Mouse (Mus musculus) limb, embryonic 13.5 days (tissue): ENCODE data around the gene Ppt2. TPM values are rescaled to one million over a fixed set of nuclear protein-coding genes. Genes with fewer than 3 reads are reported as not detected.

Experiments used
- ATAC-seq: fragments of 200-750 bp; cut with Nextera tagmentation; 2 replicates; pipeline ENCODE4 v1.8.0; 2017; ENCODE audit warnings: low read depth, moderate number of reproducible peaks, moderate TSS enrichment; ENCODE audit not compliant: low FRiP score
- H3K27ac ChIP-seq: fragments of 300-500 bp; sonication (generic); 2 replicates; pipeline ENCODE4 v1.5.1; 2015; ENCODE audit warnings: inconsistent platforms, mild to moderate bottlenecking, moderate library complexity
- H3K27me3 ChIP-seq: fragments of 300-500 bp; sonication (generic); 2 replicates; pipeline ENCODE4 v1.6.1; 2015; ENCODE audit warnings: mild to moderate bottlenecking, inconsistent platforms
- H3K36me3 ChIP-seq: fragments of 300-500 bp; sonication (generic); 2 replicates; pipeline ENCODE4 v1.6.1; 2015; ENCODE audit warnings: inconsistent platforms, mild to moderate bottlenecking, moderate library complexity
- H3K4me1 ChIP-seq: fragments of 300-500 bp; sonication (generic); 2 replicates; pipeline ENCODE4 v1.6.1; 2015; ENCODE audit warnings: inconsistent platforms
- H3K4me2 ChIP-seq: fragments of 300-500 bp; sonication (generic); replicated peaks from 2 replicates; pipeline ENCODE4 v1.6.1; 2015; ENCODE audit warnings: inconsistent platforms, mild to moderate bottlenecking, moderate library complexity
- H3K4me3 ChIP-seq: fragments of 300-500 bp; sonication (generic); 2 replicates; pipeline ENCODE4 v1.5.1; 2015; ENCODE audit warnings: moderate library complexity, mild to moderate bottlenecking, inconsistent platforms
- H3K9ac ChIP-seq: fragments of 300-500 bp; sonication (generic); 2 replicates; pipeline ENCODE4 v1.6.1; 2015; ENCODE audit warnings: mild to moderate bottlenecking, inconsistent platforms
- H3K9me3 ChIP-seq: fragments of 300-500 bp; sonication (generic); 2 replicates; pipeline ENCODE4 v1.6.1; 2016; ENCODE audit warnings: inconsistent platforms
- WGBS: fragments of 180-500 bp; shearing (Covaris S2); methylation state at CpG from one replicate; pipeline ENCODE4 v1.1.7; 2015; 5-methylcytosine and 5-hydroxymethylcytosine counted together
- polyA plus RNA-seq: library from polyadenylated mRNA; unstranded; fragments of >200 nt; fragmentation: Nextera tagmentation; extraction: Ambion mirVana; gene quantifications from 2 replicates; pipeline ENCODE4 v1.2.1, GENCODE M21; 2015

Ppt2 gene
- polyA plus RNA-seq, 1 experiment from 2014 or later: 24.4 TPM

DNA sequence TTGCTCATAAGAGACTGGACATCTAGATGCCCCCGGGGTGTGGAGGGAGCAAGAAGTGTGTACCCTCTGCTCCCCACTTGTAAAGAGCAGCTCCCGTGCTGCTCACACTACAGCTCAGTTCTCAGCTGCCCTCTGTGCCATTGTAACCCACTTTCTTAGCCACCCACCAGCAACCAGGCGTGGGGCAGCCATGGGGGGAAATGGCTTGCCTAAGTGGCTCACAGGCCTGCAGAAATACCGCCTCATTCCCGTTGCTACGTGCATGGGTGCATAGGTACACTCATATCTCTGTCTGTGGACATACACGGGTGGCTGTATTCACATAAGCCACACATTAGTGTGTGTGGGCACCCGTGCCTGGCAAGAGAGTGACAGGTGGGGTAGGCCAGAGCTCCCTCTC is 34.7 kb upstream of the Ppt2 start:
- Histone ChIP-seq H3K27ac (no peak overlapping the region), H3K36me3 (no peaks in the 10 kb centered on the region), H3K4me1 (peaks cover 10% of the 10 kb centered on the region; the same call in 1 of the 2 replicates), H3K4me2 (no peak overlapping the region), H3K27me3 (peaks cover 77% of the 10 kb centered on the region), H3K4me3 (no peak overlapping the region), H3K9me3 (no peaks in the 10 kb centered on the region), H3K9ac (no peak overlapping the region)
- no peak for ATAC-seq
- WGBS: 84% methylated on average over 8 of the region's 8 CpGs

GRCm38 (mm10) chr17:34662468-34662867 is 34.2 kb upstream of the Ppt2 start:
- no peak overlapping the region for H3K4me2 ChIP-seq
- no peak for ATAC-seq
- H3K9ac ChIP-seq: no peak overlapping the region
- no peak overlapping the region for H3K27ac ChIP-seq
- no peak overlapping the region for H3K4me3 ChIP-seq
- 89% methylated on average over 1 of the region's 1 CpGs for WGBS
- H3K27me3 ChIP-seq: peaks cover 77% of the 10 kb centered on the region
- H3K36me3 ChIP-seq: no peaks in the 10 kb centered on the region
- H3K4me1 ChIP-seq: peaks cover 10% of the 10 kb centered on the region; the same call in 1 of the 2 replicates
- no peaks in the 10 kb centered on the region for H3K9me3 ChIP-seq

DNA sequence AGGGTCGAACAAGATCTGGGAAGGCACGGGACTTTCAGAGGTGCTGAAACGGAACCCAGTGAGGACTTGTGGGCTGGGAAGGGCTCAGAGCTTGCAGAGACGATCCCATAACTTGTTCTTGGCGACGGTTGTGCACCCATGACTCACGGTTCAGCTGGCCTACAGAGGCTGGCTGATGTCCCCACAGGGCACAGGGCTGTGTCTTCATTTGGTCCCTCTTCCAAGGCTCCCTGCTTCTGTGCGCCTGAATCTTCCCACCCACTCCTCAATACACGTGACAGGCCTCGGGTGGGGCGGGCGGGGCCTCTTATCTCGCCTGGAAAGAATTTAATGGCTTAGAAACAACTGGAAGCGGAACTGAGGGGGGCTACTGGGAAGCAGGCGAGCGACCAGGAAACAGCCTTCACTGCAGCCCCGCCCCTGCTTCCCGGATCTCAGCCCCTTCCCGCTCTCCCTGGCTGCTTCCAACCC is 32.8 kb upstream of the Ppt2 start:
- ATAC-seq: no peak
- Histone ChIP-seq H3K4me3 (peak overlapping the region; percentile 16), H3K9me3 (no peaks in the 10 kb centered on the region)

GRCm38 (mm10) chr17:34660259-34660820 is 32.0 kb upstream of the Ppt2 start:
- Histone ChIP-seq H3K27ac (no peak overlapping the region), H3K4me2 (0 out of 2 replicates have a peak overlapping the region, but pooled peaks have one; percentile 51), H3K9me3 (no peaks in the 10 kb centered on the region), H3K9ac (no peak overlapping the region), H3K36me3 (0 out of 2 replicates have a peak, but pooled peaks cover 2% of the 10 kb centered on the region), H3K4me3 (no peak overlapping the region), H3K27me3 (peaks cover 66% of the 10 kb centered on the region), H3K4me1 (peaks cover 21% of the 10 kb centered on the region; the same call in 1 of the 2 replicates)
- 30% methylated on average over 10 of the region's 11 CpGs for WGBS
- ATAC-seq: no peak

More for the DNA sequence above, 32.8 kb upstream of the Ppt2 start:
- Histone ChIP-seq H3K4me1 (peaks cover 14% of the 10 kb centered on the region; the same call in 1 of the 2 replicates), H3K4me2 (peak overlapping the region; percentile 51), H3K27me3 (peaks cover 74% of the 10 kb centered on the region), H3K36me3 (no peaks in the 10 kb centered on the region), H3K27ac (no peak overlapping the region), H3K9ac (no peak overlapping the region)
- 4% methylated on average over 19 of the region's 19 CpGs for WGBS

- peaks cover 24% of the 10 kb centered on the region; the same call in 1 of the 2 replicates for H3K4me1 ChIP-seq
- H3K27me3 ChIP-seq: peaks cover 62% of the 10 kb centered on the region
- ATAC-seq: no peak
- H3K36me3 ChIP-seq: 0 out of 2 replicates have a peak, but pooled peaks cover 7% of the 10 kb centered on the region
- no peak overlapping the region for H3K27ac ChIP-seq
- no peak overlapping the region for H3K4me2 ChIP-seq
- no peak overlapping the region for H3K9ac ChIP-seq
- WGBS: 60% methylated on average over 3 of the region's 3 CpGs
- H3K9me3 ChIP-seq: no peaks in the 10 kb centered on the region
- H3K4me3 ChIP-seq: no peak overlapping the region
Observed at GRCm38 (mm10) chr17:34659897-34660214, 31.5 kb upstream of the Ppt2 start.

GRCm38 (mm10) chr17:34659181-34659896 is 31.0 kb upstream of the Ppt2 start:
- ATAC-seq: no peak
- WGBS: 62% methylated on average over 12 of the region's 12 CpGs

GRCm38 (mm10) chr17:34658591-34658990 is 30.3 kb upstream of the Ppt2 start:
- no peak overlapping the region for H3K4me2 ChIP-seq
- H3K27ac ChIP-seq: no peak overlapping the region
- H3K9me3 ChIP-seq: no peaks in the 10 kb centered on the region
- peaks cover 54% of the 10 kb centered on the region for H3K27me3 ChIP-seq
- ATAC-seq: no peak
- H3K4me3 ChIP-seq: no peak overlapping the region
- peaks cover 18% of the 10 kb centered on the region for H3K36me3 ChIP-seq
- no peak overlapping the region for H3K9ac ChIP-seq
- 81% methylated on average over 3 of the region's 3 CpGs for WGBS
- peaks cover 24% of the 10 kb centered on the region; the same call in 1 of the 2 replicates for H3K4me1 ChIP-seq

More at GRCm38 (mm10) chr17:34659181-34659896, 31.0 kb upstream of the Ppt2 start:
- Histone ChIP-seq H3K27me3 (peaks cover 57% of the 10 kb centered on the region), H3K4me1 (peaks cover 24% of the 10 kb centered on the region; the same call in 1 of the 2 replicates), H3K4me2 (no peak overlapping the region), H3K36me3 (peaks cover 12% of the 10 kb centered on the region), H3K4me3 (no peak overlapping the region), H3K27ac (no peak overlapping the region), H3K9ac (no peak overlapping the region), H3K9me3 (no peaks in the 10 kb centered on the region)

- H3K27me3 ChIP-seq: peaks cover 49% of the 10 kb centered on the region
- WGBS: 70% methylated on average over 2 of the region's 2 CpGs
- H3K9me3 ChIP-seq: no peaks in the 10 kb centered on the region
- H3K4me2 ChIP-seq: no peak overlapping the region
- H3K36me3 ChIP-seq: peaks cover 23% of the 10 kb centered on the region
- no peak for ATAC-seq
- H3K27ac ChIP-seq: no peak overlapping the region
- H3K9ac ChIP-seq: no peak overlapping the region
- H3K4me3 ChIP-seq: no peak overlapping the region
- peaks cover 24% of the 10 kb centered on the region; the same call in 1 of the 2 replicates for H3K4me1 ChIP-seq
Observed at GRCm38 (mm10) chr17:34658145-34658544, 29.8 kb upstream of the Ppt2 start.

DNA sequence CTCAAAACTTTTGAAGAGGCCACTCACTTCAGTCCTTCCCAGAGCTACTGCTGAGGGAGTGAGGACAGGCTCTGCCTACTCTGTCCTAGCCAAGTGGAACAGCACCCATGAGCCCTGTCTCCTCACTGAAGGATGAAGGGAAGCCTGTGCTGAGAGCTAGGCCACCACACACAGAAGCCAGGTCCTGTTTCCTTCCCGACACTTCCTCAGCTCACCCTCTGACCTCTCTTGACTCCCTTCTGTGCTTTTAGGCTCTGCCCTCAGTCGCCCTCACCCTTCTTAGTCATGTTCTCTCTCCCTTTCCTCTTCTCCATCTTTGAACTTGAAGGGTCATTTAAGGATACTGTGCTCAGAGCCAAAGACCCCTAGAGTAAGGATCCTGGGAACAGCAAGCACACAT is 29.0 kb upstream of the Ppt2 start:
- Histone ChIP-seq H3K9me3 (no peaks in the 10 kb centered on the region), H3K4me1 (peaks cover 24% of the 10 kb centered on the region; the same call in 1 of the 2 replicates), H3K4me3 (no peak overlapping the region), H3K27me3 (peaks cover 43% of the 10 kb centered on the region), H3K9ac (no peak overlapping the region), H3K27ac (no peak overlapping the region), H3K36me3 (peaks cover 31% of the 10 kb centered on the region), H3K4me2 (no peak overlapping the region)
- ATAC-seq: no peak
- WGBS: 20% methylated on average over 2 of the region's 2 CpGs

DNA sequence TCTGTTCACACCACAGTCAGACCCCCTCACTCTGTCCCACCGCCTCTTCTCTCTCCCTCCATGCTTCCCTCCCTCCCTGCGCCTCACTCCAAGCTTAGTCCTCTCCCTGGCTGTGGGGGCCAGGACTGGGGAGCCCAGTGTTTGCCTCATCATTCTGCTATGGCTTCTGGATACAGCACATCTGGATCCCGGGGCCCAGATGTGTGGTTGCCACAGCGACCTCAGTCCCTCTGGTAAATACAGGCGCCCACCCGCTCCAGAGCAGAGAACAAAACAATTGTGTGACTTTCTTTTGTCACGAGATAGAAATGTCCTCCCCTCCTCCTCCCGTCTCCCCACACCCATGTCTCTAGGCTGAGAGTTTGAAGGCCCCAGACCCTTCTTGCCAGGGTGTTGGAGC is 28.4 kb upstream of the Ppt2 start:
- Histone ChIP-seq H3K4me1 (peaks cover 23% of the 10 kb centered on the region; the same call in 1 of the 2 replicates), H3K27me3 (peaks cover 42% of the 10 kb centered on the region), H3K27ac (no peak overlapping the region), H3K4me2 (no peak overlapping the region), H3K4me3 (no peak overlapping the region), H3K9me3 (no peaks in the 10 kb centered on the region), H3K9ac (no peak overlapping the region), H3K36me3 (peaks cover 37% of the 10 kb centered on the region)
- no peak for ATAC-seq
- WGBS: 56% methylated on average over 8 of the region's 8 CpGs

- peaks cover 48% of the 10 kb centered on the region for H3K36me3 ChIP-seq
- H3K9ac ChIP-seq: no peak overlapping the region
- no peak overlapping the region for H3K4me3 ChIP-seq
- H3K4me1 ChIP-seq: peaks cover 14% of the 10 kb centered on the region; the same call in 1 of the 2 replicates
- H3K27me3 ChIP-seq: peaks cover 31% of the 10 kb centered on the region
- WGBS: 60% methylated on average over 4 of the region's 4 CpGs
- H3K9me3 ChIP-seq: no peaks in the 10 kb centered on the region
- H3K27ac ChIP-seq: no peak overlapping the region
- H3K4me2 ChIP-seq: no peak overlapping the region
- peak; percentile 34 for ATAC-seq
Observed at GRCm38 (mm10) chr17:34655581-34655991, 27.3 kb upstream of the Ppt2 start.

- no peak overlapping the region for H3K9ac ChIP-seq
- H3K4me1 ChIP-seq: peaks cover 14% of the 10 kb centered on the region; the same call in 1 of the 2 replicates
- H3K4me3 ChIP-seq: no peak overlapping the region
- no peaks in the 10 kb centered on the region for H3K9me3 ChIP-seq
- WGBS: 88% methylated on average over 7 of the region's 7 CpGs
- no peak for ATAC-seq
- peaks cover 27% of the 10 kb centered on the region for H3K27me3 ChIP-seq
- peaks cover 52% of the 10 kb centered on the region for H3K36me3 ChIP-seq
- no peak overlapping the region for H3K4me2 ChIP-seq
- no peak overlapping the region; the same call in 1 of the 2 replicates for H3K27ac ChIP-seq
Observed at GRCm38 (mm10) chr17:34655160-34655559, 26.9 kb upstream of the Ppt2 start.
